Mouse (Mus musculus) C2C12 (cell line): ENCODE results near the gene Veph1. TPM values are rescaled to one million over a fixed set of nuclear protein-coding genes. Genes with fewer than 3 reads are reported as not detected.

Source experiments
- H3K27me3 ChIP-seq: one replicate; pipeline ENCODE4 v1.6.1; 2011; ENCODE audit not compliant: control insufficient read depth, insufficient read depth, insufficient read length
- H3K36me3 ChIP-seq: one replicate; pipeline ENCODE4 v1.6.1; 2011; ENCODE audit not compliant: control insufficient read depth, insufficient read depth
- H3K4me3 ChIP-seq: one replicate; pipeline ENCODE4 v1.5.1; 2011; ENCODE audit warnings: mild to moderate bottlenecking, control low read depth; ENCODE audit not compliant: poor library complexity, insufficient read depth, severe bottlenecking
- H3K79me2 ChIP-seq: one replicate; pipeline ENCODE4 v1.6.1; 2011; ENCODE audit not compliant: control insufficient read depth, insufficient read depth
- H3K79me3 ChIP-seq: one replicate; pipeline ENCODE4 v1.6.1; 2011; ENCODE audit warnings: low read depth, control low read depth
- H3ac ChIP-seq: one replicate; pipeline ENCODE3; 2011; ENCODE audit warnings: low read depth; ENCODE audit not compliant: control insufficient read depth, insufficient read length
- CEBPB ChIP-seq: IDR thresholded peaks from one replicate; pipeline ENCODE4 v1.6.1; 2011; ENCODE audit warnings: low read depth, mild to moderate bottlenecking, control low read depth, moderate library complexity
- CTCF ChIP-seq: IDR thresholded peaks from one replicate; pipeline ENCODE4 v1.5.1; 2011; ENCODE audit not compliant: control insufficient read depth, insufficient read depth, insufficient read length
- FOSL1 ChIP-seq: IDR thresholded peaks from one replicate; pipeline ENCODE4 v1.8.0; 2011; ENCODE audit warnings: mild to moderate bottlenecking, low read length; ENCODE audit not compliant: poor library complexity, insufficient read depth, severe bottlenecking
- MAX ChIP-seq: IDR thresholded peaks from one replicate; pipeline ENCODE4 v1.6.1; 2011; ENCODE audit warnings: mild to moderate bottlenecking, control low read depth
- MYOD1 ChIP-seq: IDR thresholded peaks from one replicate; pipeline ENCODE4 v1.6.1; 2011; ENCODE audit warnings: low read depth; ENCODE audit not compliant: control insufficient read depth, insufficient read length
- MYOG ChIP-seq: IDR thresholded peaks from one replicate; pipeline ENCODE4 v1.6.1; 2011; ENCODE audit not compliant: control insufficient read depth, insufficient read length; ENCODE audit errors: extremely low read depth
- USF1 ChIP-seq: IDR thresholded peaks from one replicate; pipeline ENCODE4 v1.6.1; 2011; ENCODE audit warnings: low read depth, mild to moderate bottlenecking, control low read depth, moderate library complexity
- polyA plus RNA-seq: library from polyadenylated mRNA; unstranded; fragments of >200 nt; fragmentation: generic; extraction: Trizol; gene quantifications from one replicate; pipeline ENCODE4 v1.2.1, GENCODE M21; 2012; ENCODE audit warnings: missing spikeins

Veph1 gene
- polyA plus RNA-seq, 1 experiment: not detected

DNA sequence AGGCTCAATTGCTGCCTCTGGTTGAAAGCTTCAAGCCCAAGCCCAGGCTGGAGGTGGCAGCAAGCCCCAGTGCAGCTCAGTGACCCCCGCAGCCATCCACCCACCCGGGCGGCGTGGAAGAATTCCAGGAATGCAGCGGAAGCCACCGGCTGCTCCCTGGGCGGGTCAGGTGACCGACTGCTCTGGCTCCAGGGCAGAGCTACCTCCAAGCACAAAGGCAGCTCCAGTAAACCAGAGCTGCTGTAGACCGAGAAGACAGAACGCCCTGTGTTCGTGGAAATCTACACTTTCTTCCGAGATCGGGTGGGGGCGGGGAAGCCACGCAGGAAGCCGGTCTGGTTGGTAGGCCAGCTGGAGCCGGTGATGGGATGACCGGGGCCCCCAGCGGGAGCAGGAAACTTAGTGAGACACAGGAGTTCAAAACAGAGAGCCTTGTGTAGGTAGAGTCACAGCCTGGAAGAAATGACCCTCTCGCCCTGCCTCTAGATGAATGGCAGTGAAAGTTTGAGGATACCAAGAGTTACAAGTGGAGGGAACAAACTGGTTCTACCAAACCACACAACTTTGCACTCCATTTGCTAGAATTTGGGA lies 4.2 kb downstream of the Veph1 start:
- TF ChIP-seq MAX (no peak), CTCF (no peak), FOSL1 (no peak), MYOG (no peak), CEBPB (no peak), USF1 (no peak), MYOD1 (no peak)
- no peak overlapping the region for H3K4me3 ChIP-seq

DNA sequence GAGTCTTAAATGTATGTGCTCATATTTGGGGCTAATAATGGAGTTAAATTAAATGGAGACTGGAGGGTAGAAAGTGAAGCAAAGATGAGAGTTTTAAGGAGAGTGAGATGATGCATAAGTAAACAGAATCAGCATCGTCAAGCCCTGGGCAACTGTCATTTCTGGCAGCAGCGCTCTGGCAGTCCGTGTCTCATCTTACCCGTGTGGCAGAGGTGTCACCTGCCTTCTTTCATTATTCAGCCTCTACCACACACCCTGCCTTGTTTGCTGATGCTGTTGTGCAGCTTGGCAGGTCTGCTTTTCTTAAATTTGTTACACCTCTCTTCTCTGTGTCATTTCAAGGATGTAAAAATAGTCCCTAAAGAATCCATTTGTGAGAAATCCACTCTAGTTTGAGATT lies 33.4 kb downstream of the Veph1 start:
- H3K79me2 ChIP-seq: no peaks in the 10 kb centered on the region
- H3K36me3 ChIP-seq: no peaks in the 10 kb centered on the region
- H3ac ChIP-seq: no peak overlapping the region
- H3K27me3 ChIP-seq: peaks cover 4% of the 10 kb centered on the region
- no peak overlapping the region for H3K4me3 ChIP-seq
- TF ChIP-seq MYOD1 (no peak), FOSL1 (no peak), USF1 (no peak), MYOG (no peak), CEBPB (no peak), CTCF (no peak), MAX (no peak)
- H3K79me3 ChIP-seq: no peaks in the 10 kb centered on the region

More for the DNA sequence above, 4.2 kb downstream of the Veph1 start:
- no peaks in the 10 kb centered on the region for H3K79me3 ChIP-seq
- H3K36me3 ChIP-seq: no peaks in the 10 kb centered on the region
- no peaks in the 10 kb centered on the region for H3K79me2 ChIP-seq
- no peaks in the 10 kb centered on the region for H3K27me3 ChIP-seq
- H3ac ChIP-seq: no peak overlapping the region

DNA sequence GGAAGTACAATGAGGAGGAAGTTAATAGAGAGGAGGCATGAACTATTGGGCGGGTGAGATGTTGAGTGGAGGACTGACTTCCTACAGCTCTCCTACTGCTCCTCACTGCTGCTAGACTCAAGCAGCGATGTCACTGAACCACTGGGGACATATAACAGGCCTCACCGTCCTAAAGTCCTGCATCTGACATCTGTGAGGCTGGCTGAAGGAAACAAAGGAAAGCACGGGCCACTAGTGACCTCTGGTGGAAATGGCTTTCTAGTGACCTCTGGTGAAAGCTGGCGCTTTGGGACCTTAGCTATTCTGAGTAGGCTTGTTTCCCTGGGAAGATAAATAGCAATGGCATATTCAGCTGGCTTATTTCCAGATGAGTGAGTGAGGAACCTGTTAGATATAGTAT lies 34.3 kb downstream of the Veph1 start:
- H3K79me2 ChIP-seq: no peaks in the 10 kb centered on the region
- TF ChIP-seq MAX: no peak
- TF ChIP-seq MYOD1: no peak
- TF ChIP-seq CEBPB: no peak
- TF ChIP-seq FOSL1: no peak
- no peak for TF ChIP-seq MYOG
- no peak for TF ChIP-seq USF1
- no peak for TF ChIP-seq CTCF
- H3K79me3 ChIP-seq: no peaks in the 10 kb centered on the region
- peaks cover 4% of the 10 kb centered on the region for H3K27me3 ChIP-seq
- no peak overlapping the region for H3ac ChIP-seq
- no peak overlapping the region for H3K4me3 ChIP-seq
- H3K36me3 ChIP-seq: no peaks in the 10 kb centered on the region

DNA sequence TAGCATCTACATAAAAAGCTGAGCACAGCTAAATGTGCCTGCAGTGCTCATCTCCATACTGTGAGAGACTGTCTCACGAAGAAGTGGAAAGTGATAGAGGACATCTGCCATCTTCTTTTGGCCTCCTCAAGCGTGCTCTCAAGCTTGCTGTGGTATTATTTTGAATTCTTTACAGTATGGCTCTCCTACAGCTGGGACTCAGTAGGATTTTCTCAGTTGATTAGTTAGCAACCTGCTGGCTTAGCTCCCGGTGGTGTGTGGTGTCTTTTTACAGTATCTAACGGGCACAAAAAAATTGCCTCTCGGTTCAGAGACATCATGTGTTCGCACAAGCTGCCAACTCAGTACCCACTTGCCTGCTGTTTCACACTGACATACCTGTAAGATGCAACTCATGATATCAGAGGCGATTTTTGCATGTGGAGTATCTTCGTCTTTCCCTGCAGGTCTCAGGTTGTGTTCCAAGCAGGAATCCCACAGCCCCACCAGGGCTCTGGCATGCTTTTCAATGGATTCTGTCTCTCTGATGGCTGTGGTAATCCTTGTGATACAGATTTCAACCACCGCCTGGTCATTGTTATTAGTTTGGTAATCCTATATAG lies 42.0 kb downstream of the Veph1 start:
- Histone ChIP-seq H3K79me2 (no peaks in the 10 kb centered on the region), H3K4me3 (no peak overlapping the region), H3ac (no peak overlapping the region), H3K79me3 (no peaks in the 10 kb centered on the region), H3K36me3 (no peaks in the 10 kb centered on the region), H3K27me3 (no peaks in the 10 kb centered on the region)
- TF ChIP-seq MAX (no peak), CTCF (no peak), FOSL1 (no peak), CEBPB (no peak), USF1 (no peak), MYOG (no peak), MYOD1 (no peak)

DNA sequence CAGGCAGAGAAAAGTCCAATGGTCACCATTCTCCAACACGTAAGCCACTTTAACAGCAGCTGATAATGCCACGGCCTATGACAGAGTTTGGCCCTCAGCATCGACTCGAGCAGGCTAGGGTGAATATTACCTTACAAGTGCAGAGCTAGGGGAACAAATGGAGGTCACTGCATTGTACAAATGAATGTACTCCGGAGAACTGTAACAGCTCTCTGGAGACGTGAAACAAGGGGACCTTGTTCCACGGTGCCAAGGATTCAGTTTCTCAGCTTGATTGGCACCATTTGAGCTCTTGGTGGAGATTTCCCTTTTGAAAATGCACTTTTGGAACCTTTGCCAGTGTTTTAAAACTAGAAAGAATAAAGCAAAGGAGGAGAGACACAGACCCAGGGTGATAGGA lies 44.8 kb downstream of the Veph1 start:
- no peak for TF ChIP-seq CEBPB
- TF ChIP-seq USF1: no peak
- TF ChIP-seq MYOD1: no peak
- no peak for TF ChIP-seq MAX
- no peak for TF ChIP-seq FOSL1
- TF ChIP-seq CTCF: no peak
- no peak for TF ChIP-seq MYOG
- H3ac ChIP-seq: no peak overlapping the region
- H3K4me3 ChIP-seq: no peak overlapping the region
- no peaks in the 10 kb centered on the region for H3K36me3 ChIP-seq
- H3K79me2 ChIP-seq: no peaks in the 10 kb centered on the region
- no peaks in the 10 kb centered on the region for H3K79me3 ChIP-seq
- no peaks in the 10 kb centered on the region for H3K27me3 ChIP-seq

DNA sequence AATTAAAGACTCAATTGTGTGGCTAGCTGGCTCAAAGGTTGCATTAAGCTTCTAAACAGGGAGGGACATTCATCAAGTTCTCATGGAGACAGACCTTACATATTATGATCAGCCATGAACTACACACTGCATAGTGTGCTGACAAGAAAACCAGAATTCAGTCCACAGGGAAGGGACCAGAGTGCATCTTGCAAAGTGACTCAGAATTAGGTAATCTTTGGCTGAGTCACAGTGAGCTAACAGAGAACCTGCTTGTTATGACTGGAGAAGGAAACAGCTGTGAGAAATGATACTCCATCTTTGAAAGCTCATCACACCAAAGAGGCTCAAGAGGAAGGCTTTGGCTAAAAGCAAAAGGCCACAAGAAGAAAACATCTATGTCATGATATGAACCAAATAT lies 56.2 kb downstream of the Veph1 start:
- Histone ChIP-seq H3K4me3 (no peak overlapping the region), H3K79me2 (no peaks in the 10 kb centered on the region), H3K27me3 (no peaks in the 10 kb centered on the region), H3K36me3 (no peaks in the 10 kb centered on the region), H3K79me3 (no peaks in the 10 kb centered on the region), H3ac (no peak overlapping the region)
- TF ChIP-seq MAX (no peak), USF1 (no peak), CTCF (no peak), MYOG (no peak), MYOD1 (peak; percentile 78), CEBPB (peak; percentile 60), FOSL1 (peak; percentile 94)
